Mouse (Mus musculus): ENCODE measurements around the gene Crhr1.

The Crhr1 gene

GRCm38 (mm10) chr11:104138976-104139375, 6.3 kb downstream of the Crhr1 start:
- DNase-seq (ENCODE audit: low spot score): no peak

- DNase-seq (ENCODE audit: low spot score): no peak
These were observed 12.3 kb downstream of the Crhr1 start for GRCm38 (mm10) chr11:104144930-104145329.

GRCm38 (mm10) chr11:104148787-104149186, 16.1 kb downstream of the Crhr1 start:
- DNase-seq (ENCODE audit: low spot score): no peak

GRCm38 (mm10) chr11:104150911-104151310, 18.3 kb downstream of the Crhr1 start:
- no peak for DNase-seq (ENCODE audit: low spot score)

GRCm38 (mm10) chr11:104154332-104154731, 21.7 kb downstream of the Crhr1 start:
- DNase-seq (ENCODE audit: low spot score): no peak

GRCm38 (mm10) chr11:104154820-104155635, 22.4 kb downstream of the Crhr1 start:
- DNase-seq (ENCODE audit: low spot score): no peak

GRCm38 (mm10) chr11:104155899-104156298, 23.2 kb downstream of the Crhr1 start:
- DNase-seq (ENCODE audit: low spot score): no peak

- no peak for DNase-seq (ENCODE audit: low spot score)
These were observed 23.7 kb downstream of the Crhr1 start for GRCm38 (mm10) chr11:104156391-104156790.

GRCm38 (mm10) chr11:104157603-104158259, 25.1 kb downstream of the Crhr1 start:
- peak; percentile 60 for DNase-seq (ENCODE audit: low spot score)

- DNase-seq (ENCODE audit: low spot score): no peak
These were observed 25.7 kb downstream of the Crhr1 start for GRCm38 (mm10) chr11:104158260-104158907.

GRCm38 (mm10) chr11:104159769-104160272, 27.2 kb downstream of the Crhr1 start:
- no peak for DNase-seq (ENCODE audit: low spot score)

GRCm38 (mm10) chr11:104161153-104161552, 28.5 kb downstream of the Crhr1 start:
- no peak for DNase-seq (ENCODE audit: low spot score)

GRCm38 (mm10) chr11:104164257-104164656, 31.6 kb downstream of the Crhr1 start:
- DNase-seq (ENCODE audit: low spot score): no peak

GRCm38 (mm10) chr11:104171281-104171781, 38.7 kb downstream of the Crhr1 start:
- peak; percentile 55 for DNase-seq (ENCODE audit: low spot score)

- no peak for DNase-seq (ENCODE audit: low spot score)
These were observed 46.2 kb downstream of the Crhr1 start for GRCm38 (mm10) chr11:104178893-104179292.

- DNase-seq (ENCODE audit: low spot score): no peak
These were observed 47.1 kb downstream of the Crhr1 start for GRCm38 (mm10) chr11:104179804-104180203.

GRCm38 (mm10) chr11:104182141-104182540, 49.5 kb downstream of the Crhr1 start:
- no peak for DNase-seq (ENCODE audit: low spot score)

- DNase-seq (ENCODE audit: low spot score): no peak
These were observed 53.6 kb downstream of the Crhr1 start, which contains the start of gene Sppl2c for GRCm38 (mm10) chr11:104186135-104186836. TSS of gene Sppl2c (plus strand) at chr11:104186327.

GRCm38 (mm10) chr11:104186837-104187150, 54.1 kb downstream of the Crhr1 start:
- no peak for DNase-seq (ENCODE audit: low spot score)

- DNase-seq (ENCODE audit: low spot score): no peak
These were observed 55.1 kb downstream of the Crhr1 start for GRCm38 (mm10) chr11:104187766-104188165.

GRCm38 (mm10) chr11:104190008-104190407, 57.4 kb downstream of the Crhr1 start:
- DNase-seq (ENCODE audit: low spot score): no peak

- no peak for DNase-seq (ENCODE audit: low spot score)
These were observed 62.7 kb downstream of the Crhr1 start for GRCm38 (mm10) chr11:104195382-104195781.

All from ovary, postnatal 36 days (tissue).